Mouse (Mus musculus): ENCODE measurements around the gene Tpm3.
"Not testable (repeated sequence)": the region's sequence is repeated elsewhere in the genome, so short reads cannot be mapped to it uniquely, and the experiment has no call there.

Gene Tpm3

GRCm38 (mm10) chr3:90084790-90085189, 12.3 kb downstream of the Tpm3 start:
- peak; percentile 93 for DNase-seq

DNA sequence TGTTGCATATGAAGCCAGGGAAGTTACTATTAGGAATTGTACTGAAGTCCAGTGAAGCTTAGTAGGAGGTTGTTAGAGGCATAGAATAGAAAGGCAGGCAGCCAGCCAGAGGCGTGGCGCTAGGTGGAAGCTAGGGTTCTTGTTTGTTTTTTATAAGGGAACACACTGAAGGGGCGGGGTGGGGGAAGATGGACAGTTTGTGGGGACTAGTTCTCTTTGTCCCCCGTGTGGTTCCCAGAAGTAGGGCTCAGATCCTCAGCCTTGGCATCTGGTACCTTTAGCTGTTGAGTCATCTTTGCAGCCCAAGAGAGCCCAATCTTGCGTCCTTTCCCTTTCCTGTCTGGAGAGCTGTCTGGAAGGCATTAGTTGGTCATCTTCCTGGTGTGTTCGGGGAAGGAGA, 12.8 kb downstream of the Tpm3 start:
- DNase-seq: peak; percentile 93

- DNase-seq: no peak
Measured at GRCm38 (mm10) chr3:90086068-90086467, 13.6 kb downstream of the Tpm3 start.

DNA sequence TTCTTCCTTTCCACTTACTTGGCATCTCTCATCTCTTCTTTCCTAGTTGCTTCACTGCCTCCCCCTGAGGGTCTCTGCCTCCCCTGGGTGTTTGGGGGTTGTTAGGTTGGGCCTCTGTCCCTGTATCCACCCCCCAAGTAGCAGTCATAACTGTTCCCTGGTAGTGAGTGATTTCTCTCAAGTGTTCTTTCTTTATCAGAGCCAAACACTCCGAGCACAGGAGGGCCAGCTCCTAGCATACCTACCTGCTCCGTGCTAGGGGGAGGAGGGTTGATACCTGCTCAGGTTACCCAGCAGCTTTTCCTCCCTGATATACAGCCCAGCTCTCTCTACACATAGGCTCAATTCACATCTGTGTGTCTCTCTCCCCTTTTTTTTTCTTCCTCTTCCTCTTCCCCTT, 16.2 kb downstream of the Tpm3 start:
- no peak for DNase-seq

DNA sequence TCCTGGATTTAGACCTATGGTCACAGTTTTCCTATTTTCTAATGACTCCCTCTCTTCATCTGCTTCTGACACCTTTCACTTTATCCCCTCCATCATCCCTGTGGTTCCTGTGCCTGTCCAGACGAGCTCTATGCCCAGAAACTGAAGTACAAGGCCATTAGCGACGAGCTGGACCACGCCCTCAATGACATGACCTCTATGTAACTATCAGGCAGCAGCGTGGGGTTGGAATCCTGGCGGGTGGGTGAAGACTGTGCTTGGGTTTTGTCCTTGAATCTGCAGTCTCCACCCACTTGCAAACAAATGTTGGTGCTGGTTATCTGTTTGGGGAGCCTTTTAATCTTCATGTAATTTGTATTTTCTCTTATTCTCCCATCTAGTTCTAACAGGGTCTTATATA, 18.4 kb downstream of the Tpm3 start:
- no peak for DNase-seq

DNA sequence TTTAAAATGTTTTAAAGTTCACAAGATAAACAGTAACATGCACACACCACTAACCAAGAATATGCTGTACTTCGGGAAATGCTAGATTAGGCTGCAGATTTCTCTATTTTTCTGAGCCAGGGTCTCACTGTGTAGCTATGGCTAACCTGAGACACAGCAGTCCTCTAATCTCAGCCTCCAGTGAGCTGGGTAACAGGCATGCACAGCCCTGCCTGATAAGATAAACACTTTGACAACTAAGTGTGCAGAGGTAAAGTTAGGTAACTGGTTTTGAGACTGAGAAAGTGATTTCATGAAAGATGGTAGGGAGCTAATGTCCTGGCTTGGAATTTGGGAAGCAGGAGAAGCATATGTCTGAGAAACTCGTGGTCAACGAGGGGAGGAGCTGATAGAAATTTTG, 22.0 kb downstream of the Tpm3 start:
- DNase-seq: no peak

DNA sequence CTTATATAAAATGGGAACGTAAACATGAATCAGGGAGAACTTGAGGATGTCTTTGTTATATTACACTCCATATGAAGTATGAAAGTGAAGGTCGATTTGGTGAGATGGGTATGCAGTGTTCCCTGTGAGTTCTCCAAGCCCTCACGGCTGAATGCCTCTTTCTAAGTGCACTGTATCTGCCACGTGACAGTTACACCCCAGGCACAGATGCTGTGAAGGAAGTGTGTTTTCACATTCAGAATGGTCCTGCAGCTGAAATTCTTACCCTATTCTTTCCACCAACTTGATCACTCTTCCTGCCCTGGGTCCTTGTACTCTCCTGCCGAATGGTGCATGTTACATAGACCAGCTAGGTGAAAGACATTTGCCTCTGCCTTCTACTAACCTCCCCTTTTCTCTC, 25.5 kb downstream of the Tpm3 start:
- no peak for DNase-seq

DNA sequence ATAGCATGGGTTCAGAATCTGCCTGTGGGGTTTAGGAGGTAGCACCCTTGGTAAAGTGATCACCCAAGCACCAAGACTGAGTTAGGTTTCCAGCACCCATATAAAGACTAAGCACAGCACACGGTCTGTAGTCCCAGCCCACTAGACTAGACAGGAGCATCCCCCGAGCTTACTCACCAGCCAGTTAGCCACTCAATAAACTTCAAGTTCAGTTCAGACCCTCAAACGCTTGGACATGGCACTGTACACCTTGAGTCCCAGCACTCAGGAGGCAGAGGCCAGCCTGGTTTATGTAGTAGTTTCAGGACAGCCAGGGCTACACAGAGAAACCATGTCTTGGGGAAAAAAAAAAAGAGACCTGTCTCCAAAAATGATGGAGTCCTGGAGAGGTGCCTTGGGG, 28.6 kb downstream of the Tpm3 start:
- DNase-seq: peak; percentile 90

DNA sequence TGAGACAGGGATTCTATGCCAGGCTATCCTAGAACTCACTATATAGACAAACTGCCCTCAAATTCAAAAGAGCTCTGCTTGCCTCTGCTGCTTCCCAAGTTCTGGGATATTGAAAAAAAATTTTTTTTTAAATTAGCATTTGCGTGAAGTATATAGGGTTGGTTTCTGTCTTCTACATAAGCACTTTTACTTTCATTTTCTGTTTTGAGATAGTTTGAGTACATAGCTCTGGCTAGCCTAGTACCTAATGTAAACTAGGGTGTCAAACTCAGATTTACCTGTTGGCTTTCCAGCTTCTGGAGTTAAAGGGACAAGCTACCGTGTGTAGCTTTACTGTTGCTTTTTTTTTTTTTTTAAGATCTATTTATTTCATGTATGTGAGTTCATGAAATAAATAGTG, 29.2 kb downstream of the Tpm3 start:
- no peak for DNase-seq

GRCm38 (mm10) chr3:90102239-90102638, 29.8 kb downstream of the Tpm3 start:
- DNase-seq: no peak

- DNase-seq: no peak
Measured at GRCm38 (mm10) chr3:90103176-90103575, 30.7 kb downstream of the Tpm3 start.

DNA sequence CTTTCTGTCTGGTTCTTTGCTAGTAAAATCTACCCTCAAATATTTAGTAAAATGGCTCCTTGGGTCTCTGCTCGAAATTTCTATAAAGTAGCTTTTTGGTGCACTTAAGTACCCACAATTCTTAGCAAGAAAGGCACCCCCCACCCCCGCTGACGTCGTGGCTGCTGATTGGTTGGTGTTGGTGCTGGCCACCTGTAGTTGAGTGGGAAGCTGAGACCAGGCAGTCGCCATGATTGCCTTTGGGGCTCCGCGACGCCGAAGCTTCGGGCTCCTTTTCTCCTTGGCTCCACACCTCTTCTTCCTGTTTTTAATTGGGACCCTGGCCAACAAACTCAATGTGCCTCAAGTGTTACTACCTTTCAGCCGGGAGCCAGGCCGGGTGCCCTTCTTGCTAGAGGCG, 31.5 kb downstream of the Tpm3 start, which contains the start of gene Nup210l:
Nup210l (plus strand) TSS at position 195 of the 400 bp plus-strand sequence.
- no peak for DNase-seq

DNA sequence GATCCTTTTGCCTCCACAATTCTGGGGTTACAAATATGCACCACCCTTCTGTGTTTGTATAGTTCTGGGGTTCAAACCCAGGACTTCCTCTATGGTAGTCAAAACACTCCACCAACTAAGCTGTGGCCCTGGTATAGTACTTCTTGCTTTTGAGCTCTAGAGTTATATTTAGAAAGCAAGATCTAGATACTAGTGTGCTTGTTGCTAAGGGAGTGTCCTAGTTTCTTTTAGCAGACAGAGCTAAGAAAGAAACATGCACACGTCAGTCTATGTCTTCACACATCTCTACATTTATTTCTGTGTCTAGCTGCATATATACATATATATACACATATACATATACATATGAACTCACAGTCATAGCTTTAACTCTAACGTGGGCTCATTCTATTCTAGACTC, 39.3 kb downstream of the Tpm3 start:
- DNase-seq: no peak

DNA sequence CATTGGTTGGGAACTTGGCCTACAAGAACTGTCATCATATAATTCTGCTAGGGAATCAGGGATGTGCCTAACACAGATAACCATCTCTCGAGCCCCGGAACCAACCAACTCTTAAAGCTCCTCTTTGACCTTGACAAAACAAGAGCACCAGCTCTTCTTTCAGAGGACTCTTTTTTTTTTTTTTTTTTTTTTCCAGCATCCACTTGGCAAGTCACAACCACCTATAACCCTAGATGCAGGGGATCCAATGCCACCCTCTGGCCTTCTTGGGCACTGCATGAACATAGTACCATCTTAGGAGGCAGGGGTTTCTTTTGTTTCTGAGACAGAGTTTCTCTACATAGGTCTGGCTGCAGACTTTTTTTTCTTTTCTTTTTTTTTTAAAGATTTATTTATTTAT, 41.9 kb downstream of the Tpm3 start:
- no peak for DNase-seq

DNA sequence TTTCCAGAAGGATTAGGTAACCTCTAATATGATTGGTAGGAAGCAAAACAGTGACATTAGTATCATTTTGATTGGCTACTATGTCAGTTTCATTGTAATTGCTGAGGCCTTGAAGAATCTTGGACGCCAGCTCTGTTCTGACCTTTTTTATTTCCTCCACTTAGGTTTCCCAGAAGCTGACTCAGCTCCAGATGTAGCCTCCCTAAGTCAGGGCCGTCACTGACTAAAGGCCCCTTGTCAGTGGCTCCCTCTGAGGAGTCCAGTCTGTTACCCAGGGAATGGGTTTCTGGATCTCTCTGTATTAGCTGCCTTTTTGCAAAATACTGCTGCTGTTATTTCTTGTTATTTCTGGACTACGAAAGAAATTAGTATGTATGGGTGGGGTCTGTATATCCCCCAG, 43.1 kb downstream of the Tpm3 start:
- DNase-seq: no peak

DNA sequence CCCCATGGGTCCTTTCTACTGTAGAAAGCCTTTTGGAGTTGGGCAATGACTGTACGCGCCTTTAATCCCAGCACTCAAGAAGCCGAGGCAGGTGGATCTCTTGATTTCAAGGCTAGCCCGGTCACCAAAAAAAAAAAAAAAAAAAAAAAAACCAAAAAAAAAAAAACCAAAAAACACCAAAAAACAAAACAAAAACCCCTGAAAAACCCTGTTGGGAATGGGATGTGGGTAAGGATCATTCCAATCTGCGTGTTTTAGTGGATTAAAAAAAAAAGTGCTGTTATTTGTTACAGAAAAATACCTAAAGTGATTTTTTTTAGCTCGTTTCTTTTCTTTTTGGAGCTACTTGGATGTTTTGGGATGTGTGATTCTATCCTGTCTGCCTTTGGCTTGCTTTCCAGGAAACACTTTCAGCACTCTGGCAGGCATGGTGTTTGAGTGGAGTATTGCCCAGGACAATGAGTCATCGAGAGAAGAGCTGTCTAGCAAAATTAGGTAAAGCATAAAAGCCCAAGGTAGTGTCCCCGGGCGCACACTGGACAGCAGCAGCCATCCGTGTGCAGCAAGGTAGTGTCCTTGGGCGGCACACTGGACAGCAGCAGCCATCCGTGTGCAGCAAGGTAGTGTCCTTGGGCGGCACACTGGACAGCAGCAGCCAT, 45.8 kb downstream of the Tpm3 start:
- no peak for DNase-seq

- not testable (repeated sequence) for DNase-seq
Measured at GRCm38 (mm10) chr3:90122036-90122435, 49.6 kb downstream of the Tpm3 start.

DNA sequence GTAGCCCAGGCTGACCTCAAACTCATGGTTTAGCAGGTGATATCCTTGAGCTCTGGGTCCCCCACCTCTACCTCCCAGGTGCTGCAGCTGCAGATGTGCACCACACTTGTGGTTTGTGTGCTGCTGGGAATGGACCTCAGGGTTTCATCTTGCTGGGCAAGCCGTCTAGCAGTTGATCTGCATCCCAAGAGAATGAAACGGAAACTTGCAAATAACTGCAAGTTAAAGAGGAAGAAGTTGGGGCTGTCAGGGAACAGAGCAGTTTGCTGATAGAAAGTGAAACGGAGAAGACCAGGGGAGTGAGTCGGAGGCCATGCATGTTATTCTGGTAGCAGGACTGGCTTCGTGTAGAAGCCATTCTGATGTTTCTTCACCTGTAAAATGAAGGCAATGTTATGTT, 53.3 kb downstream of the Tpm3 start:
- DNase-seq: no peak

GRCm38 (mm10) chr3:90127881-90128280, 55.4 kb downstream of the Tpm3 start:
- DNase-seq: no peak

DNA sequence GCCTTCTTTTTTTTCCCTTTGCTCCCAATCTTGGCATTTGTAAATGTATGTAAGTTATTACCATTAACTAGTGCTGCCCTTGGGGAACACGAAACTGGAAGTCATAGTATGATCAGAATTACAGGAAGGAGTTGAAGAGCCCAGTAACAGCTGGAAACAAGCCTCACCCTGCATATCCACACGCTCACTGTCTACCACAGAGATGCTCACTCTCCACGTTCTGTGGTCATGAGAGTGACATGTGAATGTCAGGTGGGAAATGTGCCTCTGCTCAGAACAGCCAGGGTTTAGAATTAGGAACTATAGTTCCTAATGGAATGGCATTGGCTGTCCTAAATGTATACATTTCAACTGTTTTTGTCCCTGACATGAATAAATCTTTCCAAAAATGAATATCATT, 60.3 kb downstream of the Tpm3 start:
- no peak for DNase-seq

- no peak for DNase-seq
Measured at GRCm38 (mm10) chr3:90133331-90133730, 60.9 kb downstream of the Tpm3 start.

DNA sequence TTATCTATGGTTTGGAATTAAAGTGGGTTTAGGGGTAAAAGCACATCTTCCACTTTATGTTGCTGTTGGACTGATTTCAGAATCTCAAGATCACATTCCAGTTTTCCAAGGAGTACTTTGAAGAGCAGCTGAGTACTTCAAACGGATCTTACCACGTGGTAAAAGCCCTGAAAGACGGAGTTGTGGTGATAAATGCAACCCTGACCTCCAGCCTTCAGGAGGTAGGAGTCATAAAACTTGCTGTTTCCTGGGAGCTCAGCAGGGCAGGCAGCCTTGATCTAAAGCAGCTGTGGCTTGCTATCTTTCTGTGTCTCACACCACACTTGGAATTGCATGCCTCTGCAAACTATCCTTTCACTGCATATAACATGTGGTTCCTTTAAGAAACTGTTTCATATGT, 62.0 kb downstream of the Tpm3 start:
- no peak for DNase-seq

- no peak for DNase-seq
Measured at GRCm38 (mm10) chr3:90134993-90135392, 62.5 kb downstream of the Tpm3 start.

DNA sequence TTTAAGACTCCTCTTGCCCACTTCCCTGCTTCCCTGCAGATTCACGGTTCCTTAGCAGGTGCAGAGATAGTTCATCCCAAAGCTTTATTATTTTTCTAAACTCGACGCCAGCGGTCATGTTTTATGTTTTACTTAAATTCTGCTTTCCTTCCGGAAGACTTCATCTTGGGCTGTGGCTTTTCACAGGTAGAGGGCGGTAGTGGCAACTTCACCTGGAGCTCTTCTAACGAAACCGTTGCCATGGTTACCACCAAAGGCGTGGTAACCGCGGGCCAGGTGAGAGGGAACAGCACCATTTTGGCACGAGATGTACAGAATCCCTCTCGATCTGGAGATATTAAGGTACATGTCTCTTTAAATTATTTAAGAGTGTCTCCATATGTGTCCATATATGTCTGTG, 64.2 kb downstream of the Tpm3 start:
- no peak for DNase-seq

- no peak for DNase-seq
Measured at GRCm38 (mm10) chr3:90137606-90138005, 65.2 kb downstream of the Tpm3 start.

DNA sequence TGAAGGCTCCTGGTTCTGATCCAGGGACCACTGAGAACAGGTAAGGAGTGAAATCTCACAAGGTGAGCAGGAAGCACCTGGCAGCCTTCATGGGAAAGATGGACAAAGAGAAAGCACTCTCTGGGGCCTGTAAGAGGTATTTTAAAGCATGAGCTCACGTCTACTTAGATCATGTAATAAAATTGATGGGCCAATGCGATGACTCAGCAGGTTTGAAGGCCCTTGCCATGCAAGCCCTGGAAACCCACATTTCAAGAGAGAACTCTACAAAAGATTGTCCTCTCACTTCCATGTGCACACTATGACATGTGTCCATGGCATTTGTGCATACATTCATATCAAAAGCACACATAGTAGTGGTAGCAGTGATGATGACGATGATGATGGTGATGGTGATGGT, 67.5 kb downstream of the Tpm3 start:
- DNase-seq: no peak

Data from heart, adult 11 months (tissue).